Mouse (Mus musculus) lung, embryonic 14.5 days (tissue): ENCODE measurements at regions not wholly inside any gene's neighbourhood (a gene's known extent, or its start where the extent isn't known, plus 50 kb on each side); places are given as distances from the start of the nearest gene placed in this dataset.

Experiments
- ATAC-seq: fragments of 200-750 bp; cut with Nextera tagmentation; 2 replicates; pipeline ENCODE4 v1.8.0; 2017; ENCODE audit warnings: mild to moderate bottlenecking, moderate TSS enrichment, moderate library complexity; ENCODE audit not compliant: insufficient read depth
- DNase-seq: peaks from one replicate; pipeline ENCODE4 v3.0.0-alpha.2; 2015
- H3K27ac ChIP-seq: fragments of 300-500 bp; sonication (generic); 2 replicates; pipeline ENCODE4 v1.5.1; 2014; ENCODE audit warnings: low read depth, mild to moderate bottlenecking, moderate library complexity
- H3K27me3 ChIP-seq: fragments of 300-500 bp; sonication (generic); 2 replicates; pipeline ENCODE4 v1.6.1; 2014; ENCODE audit warnings: low read length, control low read depth; ENCODE audit not compliant: insufficient read depth
- H3K36me3 ChIP-seq: fragments of 300-500 bp; sonication (generic); 2 replicates; pipeline ENCODE4 v1.6.1; 2014; ENCODE audit warnings: control low read depth; ENCODE audit not compliant: insufficient read depth
- H3K4me1 ChIP-seq: fragments of 300-500 bp; sonication (generic); 2 replicates; pipeline ENCODE4 v1.6.1; 2014; ENCODE audit warnings: antibody characterized with exemption, control low read depth; ENCODE audit not compliant: insufficient read depth
- H3K4me2 ChIP-seq: fragments of 300-500 bp; sonication (generic); 2 replicates; pipeline ENCODE4 v1.6.1; 2014; ENCODE audit warnings: mild to moderate bottlenecking
- H3K4me3 ChIP-seq: fragments of 300-500 bp; sonication (generic); 2 replicates; pipeline ENCODE4 v1.5.1; 2014; ENCODE audit warnings: low read depth, low read length
- H3K9ac ChIP-seq: fragments of 300-500 bp; sonication (generic); 2 replicates; pipeline ENCODE4 v1.6.1; 2014
- H3K9me3 ChIP-seq: fragments of 300-500 bp; sonication (generic); 2 replicates; pipeline ENCODE4 v1.6.1; 2016; ENCODE audit warnings: low read depth, low read length, control low read depth
- CTCF ChIP-seq: IDR thresholded peaks from 2 replicates; pipeline ENCODE4 v1.5.1; 2016; ENCODE audit warnings: antibody characterized with exemption, low read depth
- WGBS: fragments of 180-500 bp; shearing (Covaris S2); extraction: QIAGEN DNeasy Blood & Tissue Kit; methylation state at CpG from one replicate; pipeline ENCODE4 v1.1.7; 2014; 5-methylcytosine and 5-hydroxymethylcytosine counted together

GRCm38 (mm10) chr10:117896911-117897643 lies 51.2 kb upstream of the Rap1b start:
- no peak for TF ChIP-seq CTCF
- Histone ChIP-seq H3K9ac (no peak overlapping the region), H3K4me2 (no peak overlapping the region), H3K27me3 (no peaks in the 10 kb centered on the region), H3K4me3 (no peak overlapping the region), H3K36me3 (no peaks in the 10 kb centered on the region), H3K4me1 (0 out of 2 replicates have a peak, but pooled peaks cover 4% of the 10 kb centered on the region), H3K9me3 (no peaks in the 10 kb centered on the region), H3K27ac (no peak overlapping the region)
- 62% methylated on average over 12 of the region's 12 CpGs for WGBS
- ATAC-seq (no peak), DNase-seq (no peak)

- TF ChIP-seq CTCF: no peak
- Histone ChIP-seq H3K4me1 (0 out of 2 replicates have a peak, but pooled peaks cover 4% of the 10 kb centered on the region), H3K9ac (no peak overlapping the region), H3K27me3 (no peaks in the 10 kb centered on the region), H3K27ac (no peak overlapping the region), H3K4me3 (no peak overlapping the region), H3K9me3 (no peaks in the 10 kb centered on the region), H3K4me2 (no peak overlapping the region), H3K36me3 (no peaks in the 10 kb centered on the region)
- 73% methylated on average over 5 of the region's 5 CpGs for WGBS
- no peak for ATAC-seq
- DNase-seq: no peak
These were observed 51.9 kb upstream of the Rap1b start for GRCm38 (mm10) chr10:117897766-117898165.

- H3K27me3 ChIP-seq: no peaks in the 10 kb centered on the region
- H3K4me1 ChIP-seq: 0 out of 2 replicates have a peak, but pooled peaks cover 4% of the 10 kb centered on the region
- H3K9me3 ChIP-seq: no peaks in the 10 kb centered on the region
- H3K9ac ChIP-seq: no peak overlapping the region
- no peaks in the 10 kb centered on the region for H3K36me3 ChIP-seq
- H3K27ac ChIP-seq: no peak overlapping the region
- no peak for TF ChIP-seq CTCF
- DNase-seq (no peak), ATAC-seq (no peak)
- H3K4me2 ChIP-seq: no peak overlapping the region
- H3K4me3 ChIP-seq: no peak overlapping the region
- WGBS: 91% methylated on average over 3 of the region's 3 CpGs
These were observed 52.6 kb upstream of the Rap1b start for GRCm38 (mm10) chr10:117898391-117898790.

DNA sequence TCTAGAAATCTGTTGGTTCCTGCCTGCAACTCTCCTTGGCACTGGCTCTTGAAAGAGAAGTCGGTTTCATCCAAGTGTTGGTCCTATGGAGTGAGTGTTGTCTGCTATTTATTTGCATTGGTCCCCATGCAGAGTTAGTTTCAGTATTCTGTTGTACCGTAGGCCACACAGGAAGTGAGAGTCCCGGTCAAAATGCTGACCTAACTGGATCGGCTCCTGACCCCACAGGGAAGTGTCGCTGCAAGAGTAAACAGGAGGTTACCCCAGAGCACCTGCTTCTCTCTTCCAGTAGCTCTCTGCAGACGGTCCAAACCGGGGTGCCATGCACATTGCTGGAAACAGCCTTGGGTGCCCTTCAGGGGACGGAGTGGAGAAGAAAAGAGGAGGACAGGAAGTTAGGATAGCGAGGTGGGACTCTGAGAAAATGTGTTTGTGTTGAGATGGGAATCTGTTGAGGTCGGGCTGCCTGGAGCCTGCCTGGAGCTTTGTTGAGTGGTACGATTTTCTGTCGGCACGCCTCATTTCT lies 53.6 kb upstream of the Rap1b start:
- no peak overlapping the region for H3K9ac ChIP-seq
- no peaks in the 10 kb centered on the region for H3K36me3 ChIP-seq
- H3K4me3 ChIP-seq: no peak overlapping the region
- WGBS: 26% methylated on average over 13 of the region's 13 CpGs
- no peaks in the 10 kb centered on the region for H3K9me3 ChIP-seq
- H3K27me3 ChIP-seq: no peaks in the 10 kb centered on the region
- ATAC-seq (no peak), DNase-seq (peak; percentile 42)
- H3K27ac ChIP-seq: no peak overlapping the region
- TF ChIP-seq CTCF: no peak
- 0 out of 2 replicates have a peak, but pooled peaks cover 4% of the 10 kb centered on the region for H3K4me1 ChIP-seq
- peak overlapping the region; percentile 18; the same call in 1 of the 2 replicates for H3K4me2 ChIP-seq

GRCm38 (mm10) chr10:117905666-117906266 lies 59.9 kb upstream of the Rap1b start:
- ATAC-seq: peak; percentile 59

GRCm38 (mm10) chr10:117906267-117906811 lies 60.5 kb upstream of the Rap1b start:
- DNase-seq (peak; percentile 90), ATAC-seq (peak; percentile 97)
- TF ChIP-seq CTCF: no peak
- Histone ChIP-seq H3K9me3 (no peaks in the 10 kb centered on the region), H3K27me3 (no peaks in the 10 kb centered on the region), H3K9ac (peak overlapping the region; percentile 57), H3K4me2 (peak overlapping the region; percentile 72), H3K4me3 (peak overlapping the region; percentile 42), H3K27ac (peak overlapping the region; percentile 97), H3K4me1 (peaks cover 4% of the 10 kb centered on the region; the same call in 1 of the 2 replicates), H3K36me3 (no peaks in the 10 kb centered on the region)
- WGBS: 6% methylated on average over 11 of the region's 11 CpGs

More at GRCm38 (mm10) chr10:117905666-117906266, 59.9 kb upstream of the Rap1b start:
- DNase-seq: peak; percentile 73
- 4% methylated on average over 27 of the region's 27 CpGs for WGBS
- H3K4me1 ChIP-seq: peaks cover 4% of the 10 kb centered on the region; the same call in 1 of the 2 replicates
- H3K27ac ChIP-seq: peak overlapping the region; percentile 97
- H3K9me3 ChIP-seq: no peaks in the 10 kb centered on the region
- H3K4me3 ChIP-seq: peak overlapping the region; percentile 42
- peak overlapping the region; percentile 57 for H3K9ac ChIP-seq
- peak overlapping the region; percentile 72 for H3K4me2 ChIP-seq
- no peak for TF ChIP-seq CTCF
- H3K27me3 ChIP-seq: no peaks in the 10 kb centered on the region
- no peaks in the 10 kb centered on the region for H3K36me3 ChIP-seq

- no peak overlapping the region for H3K27ac ChIP-seq
- H3K9ac ChIP-seq: no peak overlapping the region
- H3K9me3 ChIP-seq: no peaks in the 10 kb centered on the region
- H3K4me2 ChIP-seq: no peak overlapping the region
- no peak for ATAC-seq
- peaks cover 4% of the 10 kb centered on the region; the same call in 1 of the 2 replicates for H3K4me1 ChIP-seq
- WGBS: 63% methylated on average over 16 of the region's 16 CpGs
- H3K36me3 ChIP-seq: no peaks in the 10 kb centered on the region
- no peak overlapping the region for H3K4me3 ChIP-seq
- no peak for TF ChIP-seq CTCF
- no peaks in the 10 kb centered on the region for H3K27me3 ChIP-seq
- DNase-seq: no peak
These were observed 62.3 kb upstream of the Rap1b start for GRCm38 (mm10) chr10:117908079-117908675.
